Mouse (Mus musculus): Measurements from ENCODE around the gene Sept11.

- TF ChIP-seq GATA1 (IDR thresholded peaks at IDR 0.05; ENCODE audit: borderline replicate concordance, low read length) (no peak), FLI1 (IDR thresholded peaks at IDR 0.05; ENCODE audit: low read length) (no peak)
Measured at GRCm38 (mm10) chr5:93125325-93125724, 32.1 kb downstream of the Sept11 start.
